Mouse (Mus musculus) embryonic facial prominence, embryonic 10.5 days (tissue): Measurements from ENCODE around the gene Gm9. TPM values are rescaled to one million over a fixed set of nuclear protein-coding genes. Genes with fewer than 3 reads are reported as not detected.
"Not testable (repeated sequence)": the region's sequence is repeated elsewhere in the genome, so short reads cannot be mapped to it uniquely, and the experiment has no call there.

ENCODE experiments used
- DNase-seq: peaks from one replicate; pipeline ENCODE4 v3.0.0-alpha.2; 2017; ENCODE audit warnings: low spot score
- H3K27ac ChIP-seq: fragments of 300-500 bp; sonication (generic); replicated peaks from 2 replicates; pipeline ENCODE4 v1.5.1; 2016; ENCODE audit warnings: mild to moderate bottlenecking
- H3K27me3 ChIP-seq: fragments of 300-500 bp; sonication (generic); replicated peaks from 2 replicates; pipeline ENCODE4 v1.6.1; 2016; ENCODE audit warnings: low read depth, mild to moderate bottlenecking; ENCODE audit not compliant: poor library complexity, severe bottlenecking
- H3K36me3 ChIP-seq: fragments of 300-500 bp; sonication (generic); replicated peaks from 2 replicates; pipeline ENCODE4 v1.6.1; 2016; ENCODE audit warnings: mild to moderate bottlenecking, moderate library complexity
- H3K4me1 ChIP-seq: fragments of 300-500 bp; sonication (generic); 2 replicates; pipeline ENCODE4 v1.6.1; 2016
- H3K4me3 ChIP-seq: fragments of 300-500 bp; sonication (generic); 2 replicates; pipeline ENCODE4 v1.5.1; 2016; ENCODE audit warnings: mild to moderate bottlenecking, moderate library complexity
- H3K9me3 ChIP-seq: fragments of 300-500 bp; sonication (generic); 2 replicates; pipeline ENCODE4 v1.6.1; 2016; ENCODE audit warnings: mild to moderate bottlenecking
- WGBS: fragments of 180-500 bp; shearing (Covaris S2); methylation state at CpG from one replicate; pipeline ENCODE4 v1.1.7; 2016; 5-methylcytosine and 5-hydroxymethylcytosine counted together
- polyA plus RNA-seq: library from polyadenylated mRNA; unstranded; fragments of >200 nt; fragmentation: Nextera tagmentation; extraction: Ambion mirVana; gene quantifications from 2 replicates; pipeline ENCODE4 v1.2.1, GENCODE M21; 2016

Gm9 gene
- not detected in 2 replicates for polyA plus RNA-seq

GRCm38 (mm10) chrX:37210941-37211340, at the start of gene Gm9:
Gm9 (minus strand) TSS chrX:37211041.
- no peak for DNase-seq
- H3K4me1 ChIP-seq, result no peaks in the 10 kb centered on the region
- H3K27me3 ChIP-seq, result no peaks in the 10 kb centered on the region
- H3K36me3 ChIP-seq, result no peaks in the 10 kb centered on the region
- H3K9me3 ChIP-seq, result no peaks in the 10 kb centered on the region
- no peak within 1 kb of the TSS for H3K27ac ChIP-seq
- WGBS, result 91% methylated on average over 10 of the region's 10 CpGs
- no peak within 1 kb of the TSS for H3K4me3 ChIP-seq

GRCm38 (mm10) chrX:37249619-37250018, 38.8 kb upstream of the Gm9 start, which contains the start of gene Rhox3a:
Rhox3a (plus strand) TSS chrX:37249919.
- not testable (repeated sequence) for H3K27ac ChIP-seq, H3K9me3 ChIP-seq, H3K27me3 ChIP-seq, H3K36me3 ChIP-seq, H3K4me3 ChIP-seq, H3K4me1 ChIP-seq, DNase-seq
- WGBS, result 89% methylated on average over 1 of the region's 3 CpGs

GRCm38 (mm10) chrX:37244676-37245075, 33.8 kb upstream of the Gm9 start, which contains the start of gene Rhox2a:
Rhox2a (plus strand) TSS chrX:37244976.
- not testable (repeated sequence) for H3K36me3 ChIP-seq, H3K27ac ChIP-seq, H3K4me3 ChIP-seq, H3K4me1 ChIP-seq, DNase-seq, H3K9me3 ChIP-seq, H3K27me3 ChIP-seq
- 92% methylated on average over 2 of the region's 9 CpGs for WGBS

GRCm38 (mm10) chrX:37222158-37222557, 11.3 kb upstream of the Gm9 start, which contains the start of gene Rhox1:
Rhox1 (minus strand) TSS chrX:37222258.
- H3K27ac ChIP-seq, H3K4me1 ChIP-seq, H3K9me3 ChIP-seq, H3K4me3 ChIP-seq, DNase-seq, H3K27me3 ChIP-seq, H3K36me3 ChIP-seq: not testable (repeated sequence)
- 45% methylated on average over 1 of the region's 1 CpGs for WGBS

GRCm38 (mm10) chrX:37198676-37199075, 12.2 kb downstream of the Gm9 start:
- H3K36me3 ChIP-seq, result no peaks in the 10 kb centered on the region
- H3K27me3 ChIP-seq, result no peaks in the 10 kb centered on the region
- no peaks in the 10 kb centered on the region for H3K4me1 ChIP-seq
- H3K9me3 ChIP-seq, result no peaks in the 10 kb centered on the region
- DNase-seq, result no peak
- H3K4me3 ChIP-seq, result no peak overlapping the region
- 63% methylated on average over 8 of the region's 8 CpGs for WGBS
- no peak overlapping the region for H3K27ac ChIP-seq

- peak; percentile 27 for DNase-seq
- Histone ChIP-seq H3K27ac (peak overlapping the region; percentile 82), H3K9me3 (no peaks in the 10 kb centered on the region), H3K4me1 (no peaks in the 10 kb centered on the region), H3K27me3 (no peaks in the 10 kb centered on the region), H3K36me3 (no peaks in the 10 kb centered on the region), H3K4me3 (peak overlapping the region; percentile 68)
- WGBS, result 25% methylated on average over 28 of the region's 28 CpGs
Measured at GRCm38 (mm10) chrX:37191744-37192379, 19.0 kb downstream of the Gm9 start.

GRCm38 (mm10) chrX:37191105-37191743, 19.6 kb downstream of the Gm9 start, which contains the start of the genes Ndufa1 and Rnf113a1:
Ndufa1 (minus strand) TSS chrX:37191163.
Rnf113a1 (plus strand) TSS chrX:37191245.
- peak within 1 kb of the TSS; percentile 82 for H3K27ac ChIP-seq
- WGBS, result 18% methylated on average over 63 of the region's 63 CpGs

GRCm38 (mm10) chrX:37190755-37191104, 20.1 kb downstream of the Gm9 start:
- Histone ChIP-seq H3K4me3 (peak overlapping the region; percentile 68), H3K9me3 (no peaks in the 10 kb centered on the region), H3K27me3 (no peaks in the 10 kb centered on the region), H3K36me3 (no peaks in the 10 kb centered on the region), H3K27ac (peak overlapping the region; percentile 82; the same call in 1 of the 2 replicates), H3K4me1 (no peaks in the 10 kb centered on the region)
- no peak for DNase-seq
- 25% methylated on average over 20 of the region's 20 CpGs for WGBS

More at GRCm38 (mm10) chrX:37191105-37191743, 19.6 kb downstream of the Gm9 start, which contains the start of the genes Ndufa1 and Rnf113a1:
- H3K9me3 ChIP-seq, result no peaks in the 10 kb centered on the region
- no peaks in the 10 kb centered on the region for H3K36me3 ChIP-seq
- peak; percentile 87 for DNase-seq
- no peaks in the 10 kb centered on the region for H3K4me1 ChIP-seq
- peak within 1 kb of the TSS; percentile 68 for H3K4me3 ChIP-seq
- H3K27me3 ChIP-seq, result no peaks in the 10 kb centered on the region

- H3K4me1 ChIP-seq, DNase-seq, H3K27ac ChIP-seq, H3K27me3 ChIP-seq, H3K9me3 ChIP-seq, H3K4me3 ChIP-seq, H3K36me3 ChIP-seq: not testable (repeated sequence)
- WGBS, result 72% methylated on average over 8 of the region's 8 CpGs
Measured at GRCm38 (mm10) chrX:37184401-37184800, 26.4 kb downstream of the Gm9 start.

GRCm38 (mm10) chrX:37168742-37169141, 42.1 kb downstream of the Gm9 start, which contains the start of gene Akap14:
Akap14 (minus strand) TSS chrX:37168842.
- Histone ChIP-seq H3K27me3 (no peaks in the 10 kb centered on the region), H3K4me1 (no peaks in the 10 kb centered on the region), H3K36me3 (no peaks in the 10 kb centered on the region), H3K9me3 (no peaks in the 10 kb centered on the region), H3K27ac (no peak within 1 kb of the TSS), H3K4me3 (no peak within 1 kb of the TSS)
- no peak for DNase-seq
- WGBS, result 47% methylated on average over 5 of the region's 5 CpGs

GRCm38 (mm10) chrX:37167085-37167484, 43.8 kb downstream of the Gm9 start:
- no peak overlapping the region for H3K4me3 ChIP-seq
- peaks cover 10% of the 10 kb centered on the region for H3K27me3 ChIP-seq
- H3K27ac ChIP-seq, result no peak overlapping the region
- DNase-seq, result peak; percentile 15
- no peaks in the 10 kb centered on the region for H3K4me1 ChIP-seq
- no peaks in the 10 kb centered on the region for H3K9me3 ChIP-seq
- 36% methylated on average over 3 of the region's 3 CpGs for WGBS
- no peaks in the 10 kb centered on the region for H3K36me3 ChIP-seq

- no peak for DNase-seq
- no peaks in the 10 kb centered on the region for H3K9me3 ChIP-seq
- WGBS, result 73% methylated on average over 18 of the region's 18 CpGs
- H3K4me1 ChIP-seq, result no peaks in the 10 kb centered on the region
- H3K27me3 ChIP-seq, result peaks cover 10% of the 10 kb centered on the region
- no peak overlapping the region for H3K4me3 ChIP-seq
- no peak overlapping the region for H3K27ac ChIP-seq
- no peaks in the 10 kb centered on the region for H3K36me3 ChIP-seq
Measured at GRCm38 (mm10) chrX:37163115-37163514, 47.7 kb downstream of the Gm9 start.

- no peaks in the 10 kb centered on the region for H3K4me1 ChIP-seq
- DNase-seq, result no peak
- H3K9me3 ChIP-seq, result no peaks in the 10 kb centered on the region
- no peak overlapping the region for H3K4me3 ChIP-seq
- H3K36me3 ChIP-seq, result no peaks in the 10 kb centered on the region
- no peak overlapping the region for H3K27ac ChIP-seq
- WGBS, result 83% methylated on average over 10 of the region's 10 CpGs
- peaks cover 10% of the 10 kb centered on the region for H3K27me3 ChIP-seq
Measured at GRCm38 (mm10) chrX:37161169-37161568, 49.7 kb downstream of the Gm9 start.
